Mouse (Mus musculus): ENCODE data around the gene Ice1.

- TF ChIP-seq CTCF (IDR thresholded peaks at IDR 0.05) (no peak), EP300 (IDR thresholded peaks at IDR 0.05) (no peak)
These were observed 42.9 kb upstream of the Ice1 start for GRCm38 (mm10) chr13:70680316-70680715.
